Mouse (Mus musculus): ENCODE measurements at regions not wholly inside any gene's neighbourhood (a gene's known extent, or its start where the extent isn't known, plus 50 kb on each side); places are given as distances from the start of the nearest gene placed in this dataset.
"Not testable (repeated sequence)": the region's sequence is repeated elsewhere in the genome, so short reads cannot be mapped to it uniquely, and the experiment has no call there.

DNA sequence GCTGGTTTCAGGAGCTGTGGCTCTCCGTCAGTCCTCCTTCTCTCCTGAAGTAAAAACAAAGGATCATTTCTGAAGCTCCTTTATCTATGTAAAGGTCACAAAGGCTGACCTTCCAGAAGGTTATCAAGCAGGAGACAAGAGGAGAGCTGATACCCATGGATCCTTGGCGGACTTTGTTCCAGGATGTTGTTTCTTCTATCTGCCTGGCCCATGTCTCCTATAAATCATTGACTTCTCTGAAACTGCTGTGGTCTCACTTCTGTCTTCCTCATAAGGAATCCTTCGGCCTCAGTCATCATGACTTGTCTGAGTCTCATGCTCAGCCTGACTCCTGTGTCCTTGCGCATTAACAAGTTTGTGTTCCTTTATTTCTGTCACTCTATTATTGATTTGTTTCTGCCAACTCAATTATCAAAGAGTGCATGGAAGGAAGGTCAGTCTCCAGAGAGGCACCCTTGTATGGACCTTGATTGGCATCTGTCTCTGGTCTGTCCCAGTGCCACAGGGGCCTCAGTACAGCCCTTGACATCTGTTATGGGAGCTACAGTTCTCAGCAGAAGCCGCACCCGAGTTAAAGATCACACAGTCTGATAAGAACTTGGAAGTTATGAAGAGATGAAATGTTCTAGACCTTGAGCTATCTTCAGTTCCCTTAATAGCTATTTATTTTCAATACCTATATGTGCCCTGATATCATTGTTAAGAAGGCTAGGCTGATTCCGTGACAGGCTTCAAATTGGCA is 53.2 kb upstream of the Dazl start:
- DNase-seq, result no peak

DNA sequence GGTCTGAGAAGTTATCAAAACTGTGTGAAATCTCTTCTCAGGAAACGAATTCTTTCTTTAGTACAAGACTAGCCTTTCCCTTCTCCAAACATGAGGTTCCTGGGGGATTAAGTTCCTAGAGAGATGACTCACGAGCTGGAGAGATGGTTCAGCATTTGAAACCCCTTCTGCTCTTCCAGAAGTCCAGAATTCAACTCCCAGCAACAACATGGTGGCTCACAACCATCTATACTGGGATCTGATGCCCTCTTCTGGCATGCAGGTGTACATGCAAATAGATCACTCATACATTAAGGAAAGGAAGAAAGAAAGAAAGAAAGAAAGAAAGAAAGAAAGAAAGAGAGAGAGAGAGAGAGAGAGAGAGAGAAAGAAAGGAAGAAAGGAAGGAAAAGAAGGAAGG is 60.4 kb upstream of the Dazl start:
- DNase-seq, result not testable (repeated sequence)

DNA sequence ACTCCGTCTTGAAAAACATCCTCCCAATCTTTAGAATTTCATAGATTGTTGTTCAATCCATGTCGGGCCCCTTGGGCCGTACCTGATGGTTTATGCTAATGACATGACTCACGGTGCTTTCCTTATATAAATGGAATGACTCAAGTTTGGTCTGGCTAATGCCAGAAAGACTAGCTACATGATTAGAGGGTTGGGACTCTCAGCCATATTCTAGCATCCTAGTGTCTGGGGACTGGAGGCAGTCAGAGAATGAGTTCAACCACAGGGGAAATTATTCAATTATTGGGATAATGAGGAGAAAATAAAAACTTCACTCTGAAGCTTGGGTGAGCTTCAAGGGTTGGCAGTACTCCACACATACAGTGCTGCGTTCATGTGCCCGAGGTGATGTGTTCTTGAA is 60.9 kb upstream of the Dazl start:
- no peak for DNase-seq

DNA sequence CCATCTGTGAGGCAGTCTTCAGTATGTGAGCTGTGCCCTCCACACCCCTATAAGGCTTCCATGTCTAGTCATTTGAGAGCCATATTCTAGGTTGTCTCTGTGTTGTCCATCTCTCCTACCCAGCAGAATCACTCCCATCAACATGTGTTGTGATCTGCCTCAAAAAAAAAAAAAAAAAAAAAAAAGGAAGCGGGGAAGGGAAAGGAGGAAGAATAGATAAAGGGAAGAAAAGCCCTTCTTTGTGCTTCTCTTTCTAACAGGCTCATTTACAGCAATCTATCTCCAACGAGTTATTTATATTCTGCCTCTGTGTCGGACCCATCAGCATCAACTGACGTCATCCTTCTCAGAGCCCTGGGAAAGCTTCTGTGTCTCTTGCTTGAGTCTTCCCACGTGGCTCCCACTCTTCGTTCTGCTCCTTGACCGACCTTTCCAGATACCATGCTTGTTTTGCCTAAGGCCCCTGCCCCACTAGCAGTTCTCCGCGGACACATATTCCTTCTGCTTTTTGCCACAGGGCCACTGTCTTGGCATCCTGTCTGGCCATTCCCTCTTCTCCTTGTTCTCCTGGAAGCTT is 68.3 kb upstream of the Dazl start:
- no peak for DNase-seq

DNA sequence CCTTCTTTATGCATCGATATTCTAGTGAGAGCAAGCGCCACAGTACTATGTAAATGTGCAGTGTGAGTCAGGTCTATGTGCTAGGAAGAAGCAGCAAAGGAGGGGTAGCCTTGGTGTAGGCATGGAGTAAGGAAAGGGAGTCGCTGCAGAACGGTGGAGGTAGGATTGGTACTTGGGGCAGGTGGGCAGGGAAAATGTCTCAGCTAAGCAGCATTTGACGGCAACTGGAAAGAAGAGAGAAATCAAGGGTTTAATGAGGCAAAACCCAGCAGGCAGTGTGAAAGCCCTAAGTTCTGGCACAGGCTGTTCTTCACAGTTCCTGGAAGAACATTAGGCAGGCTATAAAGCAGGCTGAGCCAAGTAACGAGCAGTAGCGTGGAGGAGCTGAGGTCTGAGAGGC is 72.0 kb upstream of the Dazl start:
- no peak for DNase-seq

DNA sequence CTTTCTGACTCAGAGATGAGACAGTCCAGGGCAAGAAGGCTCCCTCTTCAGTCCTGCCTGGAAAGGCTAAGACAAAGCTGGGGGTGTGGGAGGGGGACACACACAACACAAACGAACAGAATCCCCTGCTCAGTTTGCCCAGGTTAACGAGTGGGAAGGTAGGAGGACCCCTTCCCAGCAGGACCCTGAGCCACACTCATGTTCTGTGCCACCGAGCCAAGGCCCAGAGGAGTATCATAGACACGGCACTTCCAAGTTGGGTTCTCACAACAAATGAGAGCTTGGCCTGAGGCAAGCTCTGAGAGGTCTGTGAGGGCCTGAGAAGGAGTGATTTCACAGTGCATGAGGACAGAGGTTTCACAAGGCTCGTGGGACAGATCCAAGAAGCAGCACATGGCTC is 72.7 kb upstream of the Dazl start:
- no peak for DNase-seq

DNA sequence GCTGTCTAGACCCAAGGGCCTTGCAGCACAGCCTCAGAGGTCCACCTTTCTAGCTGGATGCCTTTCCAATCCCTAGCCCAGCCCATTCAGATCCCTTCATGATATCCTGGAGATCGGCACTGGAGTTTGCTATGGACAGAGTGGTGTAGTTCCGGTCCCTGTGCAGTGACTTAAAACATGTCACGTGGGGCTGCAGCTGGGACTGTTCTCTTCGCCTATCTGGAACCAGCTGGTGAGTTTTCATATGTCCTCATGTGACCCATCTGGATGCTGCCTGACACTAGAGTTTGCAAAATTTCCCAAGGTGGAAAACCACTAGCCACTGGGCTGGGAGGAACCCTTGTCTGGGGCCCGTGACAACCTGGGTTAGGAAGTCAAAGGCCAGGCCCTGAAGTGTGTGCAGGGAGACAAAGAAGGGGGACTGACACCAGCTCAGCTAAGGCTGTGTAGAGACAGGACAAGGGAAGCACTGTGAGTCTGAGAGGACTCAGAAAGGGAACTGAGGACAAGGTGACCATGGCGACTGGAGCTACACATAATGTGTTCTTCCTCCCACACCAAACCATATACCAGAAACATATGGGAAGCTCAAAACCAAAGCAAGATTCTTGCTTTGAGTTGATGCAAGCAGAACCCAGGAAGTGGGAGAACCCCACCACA is 75.9 kb upstream of the Dazl start:
- DNase-seq, result peak; percentile 66 to 78

DNA sequence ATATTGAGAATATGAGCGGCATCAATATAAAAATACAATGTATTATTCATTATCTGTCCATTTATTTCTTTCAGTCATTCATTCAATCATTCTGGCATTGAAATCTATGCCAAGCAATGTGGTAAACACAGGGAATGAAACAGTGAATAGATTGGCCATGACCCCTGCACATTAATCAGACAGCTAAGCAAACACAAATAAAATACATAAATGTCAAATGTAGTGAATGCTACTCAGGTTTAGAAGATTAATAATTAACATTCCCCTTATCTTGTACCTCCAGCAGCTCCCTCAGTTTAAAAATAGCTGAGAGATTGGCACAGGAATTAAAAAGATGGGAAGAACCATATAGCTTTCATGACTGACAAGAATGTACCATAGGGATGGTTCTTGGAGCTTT is 77.0 kb upstream of the Dazl start:
- no peak for DNase-seq

DNA sequence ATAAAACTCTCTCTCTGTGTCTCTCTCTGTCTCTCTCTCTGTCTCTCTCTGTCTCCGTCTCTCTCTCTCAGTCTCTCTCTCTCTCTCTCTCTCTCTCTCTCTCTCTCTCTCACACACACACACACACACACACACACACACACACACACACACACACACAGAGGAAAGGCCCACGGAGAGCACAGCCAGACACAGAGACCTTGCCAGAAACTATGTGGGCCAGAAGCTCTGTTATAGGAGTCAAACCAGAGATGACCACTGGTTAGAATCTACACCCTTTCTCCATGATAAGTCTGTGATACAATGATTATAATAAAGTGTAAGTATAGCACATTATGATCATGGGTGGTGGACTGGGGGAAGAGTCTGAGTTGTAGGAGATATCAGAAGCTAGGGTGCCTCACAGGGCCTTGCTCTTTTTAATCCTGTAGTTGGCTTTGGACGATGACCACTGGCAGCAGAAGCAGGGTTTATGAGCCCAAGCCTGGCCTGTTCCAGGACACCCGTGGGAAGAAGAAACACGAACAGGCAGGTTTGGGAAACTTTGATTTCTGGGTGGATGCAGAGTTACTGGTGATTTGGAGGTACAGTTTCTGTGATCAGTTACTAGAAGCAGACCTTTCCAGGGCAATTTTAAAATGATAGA is 80.2 kb upstream of the Dazl start:
- DNase-seq, result no peak

DNA sequence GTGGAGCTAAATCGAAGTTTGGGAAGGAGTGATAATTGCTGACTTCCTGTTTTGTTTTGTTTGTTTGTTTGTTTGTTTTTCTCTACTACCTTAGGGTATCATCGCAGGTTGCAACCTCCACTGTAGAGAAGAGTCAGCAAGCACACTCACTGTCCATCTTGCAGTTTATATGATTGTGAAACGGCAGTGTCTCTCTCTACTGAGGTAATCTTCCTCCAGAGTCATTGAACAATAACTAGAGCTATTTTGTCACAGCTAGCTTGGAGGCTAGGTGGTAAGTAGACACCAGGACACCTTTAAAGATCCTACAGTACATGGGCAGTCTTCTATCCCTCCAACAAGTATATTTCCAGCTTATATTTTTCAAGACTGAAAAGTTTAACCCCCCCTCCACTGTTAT is 82.0 kb upstream of the Dazl start:
- no peak for DNase-seq

DNA sequence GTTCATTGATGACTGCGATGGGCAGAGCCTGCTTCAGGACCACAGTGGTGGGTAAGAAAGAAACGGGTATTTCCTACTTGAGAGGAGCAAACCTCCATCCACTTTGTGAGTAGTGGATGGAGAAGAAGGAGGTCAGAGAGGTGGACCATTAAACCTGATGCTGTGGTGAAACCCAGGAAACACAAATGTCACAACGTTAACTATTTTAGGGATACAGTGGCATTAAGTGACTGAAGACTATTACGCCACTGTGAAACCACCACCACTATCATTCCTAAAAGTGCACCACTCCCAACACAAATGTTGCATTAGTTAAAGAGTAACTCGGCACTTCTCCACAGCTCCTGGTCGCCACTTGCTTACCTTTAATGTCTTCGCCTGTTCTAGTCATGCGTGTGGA is 83.3 kb upstream of the Dazl start:
- DNase-seq, result no peak

DNA sequence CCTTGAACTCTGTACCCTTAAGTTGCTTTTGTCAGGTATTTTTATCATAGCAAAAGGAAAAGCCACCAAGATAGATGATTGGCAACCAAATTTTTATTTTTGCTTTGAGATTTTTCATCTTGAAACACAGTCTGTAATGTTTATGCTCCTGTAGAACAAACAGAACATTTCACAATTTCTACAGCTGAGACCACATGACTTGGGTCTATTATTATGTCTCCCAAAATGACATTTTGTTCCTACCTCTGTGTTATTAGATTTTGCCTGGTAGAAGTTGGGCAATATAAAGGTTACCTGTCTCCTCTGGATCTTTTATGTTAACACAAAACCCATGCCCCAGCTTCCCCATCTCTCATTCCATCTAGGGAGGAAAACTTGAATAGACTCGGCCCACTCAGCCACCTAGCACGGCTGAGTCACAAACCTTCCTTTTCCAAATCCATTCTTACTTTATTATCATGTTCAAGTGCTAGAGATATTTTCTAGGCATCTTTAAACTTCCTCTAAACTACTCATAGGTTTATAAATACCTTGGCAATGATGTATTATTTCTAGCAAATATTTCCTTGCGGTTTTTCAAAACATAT is 84.8 kb upstream of the Dazl start:
- DNase-seq, result no peak

DNA sequence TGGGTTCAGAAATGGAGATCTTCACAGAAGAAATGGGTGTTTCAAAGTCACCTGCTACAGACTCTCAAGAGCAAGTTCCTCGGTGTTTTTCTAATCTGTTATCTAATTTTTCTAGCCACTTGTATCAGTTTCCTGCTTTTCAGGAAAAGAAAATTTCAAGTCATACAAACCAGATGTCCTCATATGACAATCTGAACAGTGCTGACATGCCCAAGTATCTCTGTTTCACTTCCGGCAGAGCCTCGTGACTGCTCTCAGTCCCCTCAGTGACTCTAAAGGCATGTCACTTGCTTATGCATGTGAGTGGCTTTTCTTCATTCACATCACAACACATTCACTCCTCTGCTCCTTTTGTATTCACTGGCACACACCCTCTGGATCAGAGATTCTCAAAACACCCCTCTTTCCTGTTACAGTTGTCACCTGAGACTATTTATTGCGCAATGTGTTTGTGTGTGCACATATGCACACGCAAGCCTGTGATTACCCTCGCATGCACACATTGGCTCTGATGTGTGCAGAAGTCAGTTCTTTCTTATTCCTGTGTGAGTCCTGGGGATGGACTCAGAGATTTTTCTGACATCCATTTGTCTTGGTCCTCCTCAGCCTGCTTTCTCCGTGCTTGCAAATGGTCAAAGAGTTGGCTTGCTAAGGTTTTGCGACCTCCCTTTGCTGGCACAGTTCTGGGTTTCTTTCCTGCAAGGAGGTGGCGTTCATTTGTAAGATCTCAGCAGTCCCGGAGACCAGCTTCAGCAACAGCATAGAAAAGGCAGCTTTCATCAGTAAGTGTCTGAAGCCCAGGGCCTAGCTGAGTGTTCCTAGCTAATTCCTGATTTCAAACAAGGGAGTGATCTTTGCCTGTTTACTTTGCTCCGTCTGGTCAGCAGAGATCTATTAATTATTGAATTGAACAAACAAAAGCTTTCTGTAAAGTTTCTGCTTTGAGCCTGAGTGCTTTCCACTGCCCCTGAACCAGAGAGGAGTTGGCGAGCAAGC is 95.6 kb upstream of the Dazl start:
- DNase-seq, result no peak

DNA sequence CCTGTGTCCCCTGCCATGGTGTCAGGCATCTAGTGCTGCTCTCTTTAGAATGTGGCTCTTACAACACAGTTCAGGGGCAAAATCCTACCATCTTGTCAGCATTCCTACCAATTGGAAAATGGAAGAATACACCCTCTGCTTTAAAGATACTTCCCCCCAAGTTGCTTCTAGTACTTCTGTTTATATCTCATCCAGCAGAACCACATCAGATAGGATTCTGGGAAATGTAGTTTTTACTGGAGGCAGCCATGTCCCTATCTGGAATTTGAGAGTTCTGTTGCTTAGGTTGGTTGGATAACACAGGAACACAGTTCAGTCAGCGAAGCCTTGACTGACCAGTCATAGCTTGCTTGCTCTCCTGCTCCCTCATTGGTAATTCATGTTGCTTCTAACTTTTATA is 96.7 kb upstream of the Dazl start:
- no peak for DNase-seq

DNA sequence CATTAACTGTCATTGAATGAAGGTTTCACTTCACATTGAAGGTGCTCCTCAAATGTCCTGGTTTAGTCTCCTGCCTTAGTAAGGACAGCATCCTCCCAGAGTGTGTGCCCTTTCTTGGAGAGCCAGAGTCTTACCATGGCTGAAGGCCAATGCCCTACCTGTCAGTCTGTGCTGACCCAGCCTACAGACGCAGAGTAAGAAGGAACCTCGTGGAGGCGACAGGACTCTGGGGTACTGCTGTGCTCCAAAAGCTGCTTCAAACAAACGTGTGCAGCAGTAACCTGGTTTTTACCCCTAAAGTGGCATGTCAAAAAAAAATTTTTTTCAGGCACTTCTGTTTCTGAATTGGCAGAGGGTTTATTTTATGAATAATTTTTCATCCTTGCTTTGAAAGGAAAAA is 97.8 kb upstream of the Dazl start:
- no peak for DNase-seq

DNA sequence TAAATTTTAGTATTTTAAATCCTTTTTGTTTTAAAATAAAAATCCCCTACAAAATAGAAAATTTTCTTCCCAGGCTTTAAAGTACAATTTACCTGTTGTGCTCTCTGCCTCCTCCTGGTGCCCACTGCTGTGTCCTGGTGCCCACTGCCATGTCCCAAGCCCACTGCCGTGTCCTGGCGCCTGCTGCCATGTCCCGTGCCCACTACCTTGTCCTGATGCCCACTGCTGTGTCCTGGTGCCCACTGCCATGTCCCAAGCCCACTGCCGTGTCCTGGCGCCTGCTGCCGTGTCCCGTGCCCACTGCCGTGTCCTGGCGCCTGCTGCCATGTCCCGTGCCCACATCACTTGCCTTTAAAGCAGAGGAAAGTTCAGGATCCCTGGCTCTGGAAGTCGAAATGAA is 98.6 kb upstream of the Dazl start:
- no peak for DNase-seq

DNA sequence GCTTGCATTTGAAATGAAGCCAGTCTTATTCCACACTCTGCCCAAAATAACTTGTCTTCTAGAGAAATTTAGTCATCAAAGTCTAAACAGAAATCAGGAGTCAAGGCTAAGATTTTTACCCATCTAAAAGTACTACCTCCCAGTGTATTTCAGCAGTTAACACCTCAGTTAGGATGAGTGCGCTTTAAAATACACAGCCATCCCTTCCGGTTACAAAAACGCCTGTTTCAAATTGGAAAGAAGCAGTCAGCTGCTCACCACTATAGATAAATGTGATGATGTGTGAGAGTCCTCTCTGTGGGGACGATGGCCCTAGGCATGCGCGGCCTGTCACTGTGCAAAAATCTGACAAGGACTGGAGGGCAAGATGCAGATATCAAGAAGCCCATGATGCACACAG is 99.0 kb upstream of the Dazl start:
- no peak for DNase-seq

DNA sequence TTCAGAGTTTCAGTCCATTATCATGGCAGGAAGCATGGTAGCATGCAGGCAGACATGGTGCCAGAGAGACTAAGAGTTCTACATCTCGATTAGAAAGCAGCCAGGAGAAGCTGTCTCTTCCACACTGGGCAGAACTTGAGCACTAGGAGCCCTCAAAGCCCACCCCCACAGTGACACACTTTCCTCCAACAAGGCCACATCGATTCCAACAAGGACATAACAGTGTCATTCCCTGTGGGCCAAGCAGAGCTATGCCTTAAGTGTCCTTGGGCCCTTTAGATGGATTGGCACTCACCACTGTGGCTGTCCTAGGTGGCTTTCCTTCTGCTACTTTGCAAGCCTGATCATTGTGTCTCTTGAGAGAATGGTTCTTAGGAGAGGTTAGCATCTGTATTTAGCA is 99.5 kb upstream of the Dazl start:
- no peak for DNase-seq

DNA sequence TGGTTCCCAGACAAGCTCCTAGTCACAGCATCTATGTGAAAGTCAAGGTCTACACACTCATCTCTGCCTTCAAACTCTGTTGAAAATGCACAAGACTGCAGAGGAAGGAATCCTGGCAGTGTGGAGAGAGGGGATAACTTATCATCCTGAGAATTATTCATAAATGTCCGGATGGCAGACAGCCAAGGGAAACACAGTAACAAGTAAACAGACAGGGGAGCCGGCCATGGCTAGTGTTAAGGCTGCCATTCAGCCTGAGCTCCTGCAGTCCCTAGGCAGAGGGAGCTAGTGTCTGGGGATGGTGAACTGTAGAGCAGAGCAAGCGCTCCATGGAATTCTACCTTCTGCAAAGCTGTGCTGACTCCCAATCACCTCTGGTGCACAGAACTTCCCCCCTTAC is 100.3 kb upstream of the Dazl start:
- DNase-seq, result peak; percentile 29 to 35

DNA sequence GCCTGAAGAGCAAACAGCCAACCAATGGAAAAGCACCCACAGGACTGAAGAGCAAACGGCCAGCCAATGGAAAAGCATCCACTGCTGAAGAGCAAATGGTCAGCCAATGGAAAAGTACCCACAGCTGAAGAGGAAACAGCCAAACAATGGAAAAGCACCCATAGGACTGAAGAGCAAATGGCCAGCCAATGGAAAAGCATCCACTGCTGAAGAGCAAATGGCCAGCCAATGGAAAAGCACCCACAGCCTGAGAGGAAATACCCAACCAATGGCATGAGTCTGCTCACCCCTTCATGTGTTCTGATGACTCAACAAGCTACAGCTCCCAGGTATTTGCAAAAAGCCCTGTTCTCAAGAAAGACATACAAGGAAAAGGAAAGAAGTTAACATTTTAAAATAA is 101.4 kb upstream of the Dazl start:
- DNase-seq, result no peak

DNA sequence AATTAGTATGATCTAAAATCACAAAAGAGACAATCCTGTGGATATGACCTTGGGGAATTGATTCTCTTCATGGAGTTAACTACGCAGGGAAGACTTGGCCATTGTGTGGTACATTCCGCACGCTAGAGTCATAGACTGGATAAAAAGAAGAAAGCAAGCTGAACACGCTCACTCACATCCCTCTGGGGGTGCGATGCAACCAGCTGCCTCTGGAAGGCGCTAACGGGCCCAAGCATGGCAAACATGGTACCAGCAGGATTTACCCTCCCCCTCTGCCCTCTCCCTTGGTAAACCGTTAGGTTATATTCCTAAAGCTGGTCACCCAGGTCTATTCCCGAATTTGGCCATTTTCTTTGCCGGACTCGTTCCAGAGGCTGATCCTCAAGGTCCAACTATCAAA is 102.2 kb upstream of the Dazl start:
- DNase-seq, result no peak

DNA sequence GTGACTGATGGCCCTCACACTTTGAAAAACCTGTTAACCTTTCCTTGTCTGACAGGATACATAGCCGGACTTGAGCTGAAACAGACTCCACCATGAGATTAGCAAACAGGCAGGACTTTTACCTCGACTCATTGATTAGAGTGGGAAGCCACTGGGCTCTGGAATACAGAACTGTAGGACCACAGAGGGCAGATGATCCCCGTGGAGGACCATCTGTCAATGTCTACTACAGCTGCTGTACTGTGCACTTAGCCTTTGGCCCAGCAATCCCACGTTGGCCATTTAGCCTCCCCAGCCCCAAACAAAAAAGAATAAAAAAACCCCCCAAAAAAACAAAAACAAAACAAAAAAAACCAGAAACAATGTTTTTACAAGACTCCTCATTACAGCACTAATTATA is 103.9 kb upstream of the Dazl start:
- no peak for DNase-seq

All from heart, adult 18-20 months (tissue).